Mouse (Mus musculus) G1E-ER4 (cell line): ENCODE measurements around the gene Ppp3ca. TPM values are rescaled to one million over a fixed set of nuclear protein-coding genes. Genes with fewer than 3 reads are reported as not detected.

Experiments used
- GATA1 ChIP-seq: IDR thresholded peaks from one replicate; pipeline ENCODE4 v1.8.0; 2012; ENCODE audit warnings: low read length, inconsistent platforms
- polyA plus RNA-seq: library from polyadenylated mRNA; stranded (reverse); fragments of >175 nt; gene quantifications from 2 replicates; pipeline ENCODE4 v1.2.3, GENCODE M21; 2012

Ppp3ca gene
- polyA plus RNA-seq, 1 experiment = 119 TPM

- TF ChIP-seq GATA1 = no peak
Observed at GRCm38 (mm10) chr3:136763717-136764270, 93.9 kb downstream of the Ppp3ca start.

- TF ChIP-seq GATA1 = no peak
Observed at GRCm38 (mm10) chr3:136765569-136765968, 95.6 kb downstream of the Ppp3ca start.

GRCm38 (mm10) chr3:136768775-136769485 lies 99.0 kb downstream of the Ppp3ca start:
- TF ChIP-seq GATA1 = no peak

- no peak for TF ChIP-seq GATA1
Observed at GRCm38 (mm10) chr3:136769486-136769882, 99.6 kb downstream of the Ppp3ca start.

GRCm38 (mm10) chr3:136771700-136772099 lies 101.8 kb downstream of the Ppp3ca start:
- no peak for TF ChIP-seq GATA1

- no peak for TF ChIP-seq GATA1
Observed at GRCm38 (mm10) chr3:136773217-136773616, 103.3 kb downstream of the Ppp3ca start.

GRCm38 (mm10) chr3:136774196-136774595 lies 104.3 kb downstream of the Ppp3ca start:
- TF ChIP-seq GATA1 = no peak

- no peak for TF ChIP-seq GATA1
Observed at GRCm38 (mm10) chr3:136776525-136776924, 106.6 kb downstream of the Ppp3ca start.

- TF ChIP-seq GATA1 = no peak
Observed at GRCm38 (mm10) chr3:136777380-136777779, 107.5 kb downstream of the Ppp3ca start.

GRCm38 (mm10) chr3:136777787-136778216 lies 107.9 kb downstream of the Ppp3ca start:
- TF ChIP-seq GATA1 = no peak

- TF ChIP-seq GATA1 = no peak
Observed at GRCm38 (mm10) chr3:136780321-136780720, 110.4 kb downstream of the Ppp3ca start.

GRCm38 (mm10) chr3:136782058-136782457 lies 112.1 kb downstream of the Ppp3ca start:
- no peak for TF ChIP-seq GATA1

- no peak for TF ChIP-seq GATA1
Observed at GRCm38 (mm10) chr3:136785686-136786085, 115.8 kb downstream of the Ppp3ca start.

- no peak for TF ChIP-seq GATA1
Observed at GRCm38 (mm10) chr3:136790261-136790871, 120.4 kb downstream of the Ppp3ca start.

- TF ChIP-seq GATA1 = no peak
Observed at GRCm38 (mm10) chr3:136791404-136791803, 121.5 kb downstream of the Ppp3ca start.

- TF ChIP-seq GATA1 = no peak
Observed at GRCm38 (mm10) chr3:136791946-136792345, 122.0 kb downstream of the Ppp3ca start.

GRCm38 (mm10) chr3:136793411-136793810 lies 123.5 kb downstream of the Ppp3ca start:
- no peak for TF ChIP-seq GATA1
